Comparison of ENCODE assay signal across 16 mouse cellular contexts in genomic region chr11:60828903-60829302, GRCm38 (mm10). TPM values are rescaled to one million over a fixed set of nuclear protein-coding genes. Genes with fewer than 3 reads are reported as not detected.
DNase-seq lines count a peak whose midpoint lies in the region; ATAC-seq and TF ChIP-seq lines count a peak whose summit lies in the region.
"Had no signal": no experiment of that assay in that cellular context is flagged by ENCODE, and none has a peak within 500 bp of the region (broad histone marks: within the 10 kb centered on the region; RNA-seq: fewer than 3 reads in every experiment).

No protein-coding gene starts in this region.

- ATAC-seq in hindbrain, postnatal 0 days, result no peak
- no peak for ATAC-seq in hindbrain, embryonic 14.5 days (ENCODE audit: low FRiP score)
- ATAC-seq: CD4-positive, CD25-positive, alpha-beta regulatory T cell, adult 4 months; forebrain, embryonic 13.5 days; midbrain, embryonic 15.5 days had no signal

- no peak overlapping the region for H3K4me2 ChIP-seq in hindbrain, postnatal 0 days (ENCODE audit: low read depth, low read length)
- H3K4me2 ChIP-seq in hindbrain, embryonic 14.5 days (replicated peaks), result no peak overlapping the region
- peak overlapping the region; percentile 24 for H3K4me2 ChIP-seq in myocyte (ENCODE audit: low read depth)
- H3K4me2 ChIP-seq: forebrain, embryonic 13.5 days; midbrain, embryonic 15.5 days; stomach, embryonic 15.5 days had no signal

- no peaks in the 10 kb centered on the region for H3K27me3 ChIP-seq in hindbrain, postnatal 0 days (ENCODE audit: insufficient read depth, low read length)
- H3K27me3 ChIP-seq in hindbrain, embryonic 14.5 days (ENCODE audit: control insufficient read depth, insufficient read depth, low read length), result no peaks in the 10 kb centered on the region
- H3K27me3 ChIP-seq in MEL (ENCODE audit: control insufficient read depth in 1 of 2, insufficient read depth in 2 of 2, low read length in 2 of 2) (no peaks in the 10 kb centered on the region), myocyte (ENCODE audit: control insufficient read depth, insufficient read depth, insufficient read length) (no peaks in the 10 kb centered on the region)
- H3K27me3 ChIP-seq: forebrain, embryonic 13.5 days; midbrain, embryonic 15.5 days; stomach, embryonic 15.5 days had no signal

- H3K4me1 ChIP-seq in hindbrain, postnatal 0 days (ENCODE audit: insufficient read depth, low read length), result peaks cover 9% of the 10 kb centered on the region
- peaks cover 5% of the 10 kb centered on the region; the same call in 1 of the 2 replicates for H3K4me1 ChIP-seq in hindbrain, embryonic 14.5 days (replicated peaks; ENCODE audit: control insufficient read depth, insufficient read depth, low read length)
- no peaks in the 10 kb centered on the region; the same call in 1 of the 2 replicates for H3K4me1 ChIP-seq in lung, adult 2 months (ENCODE audit: control insufficient read depth, insufficient read depth, low read length)
- peaks cover 4 to 18% of the 10 kb centered on the region in 2 experiments; a peak in 3 of 4 replicates for H3K4me1 ChIP-seq in MEL (ENCODE audit: control insufficient read depth in 1 of 2, insufficient read depth in 2 of 2, low read length in 2 of 2)

- peaks cover 16% of the 10 kb centered on the region for H3K79me2 ChIP-seq in MEL (ENCODE audit: control insufficient read depth, insufficient read depth, low read length, poor library complexity)
- peaks cover 12% of the 10 kb centered on the region for H3K79me2 ChIP-seq in myocyte (ENCODE audit: control insufficient read depth, insufficient read depth)

- H3ac ChIP-seq in myocyte (ENCODE audit: control insufficient read depth, insufficient read length), result no peak overlapping the region

- TF ChIP-seq EP300 in MEL (IDR thresholded peaks at IDR 0.05; ENCODE audit: low read depth in 1 of 2, low read length in 2 of 2), result no peak

- peak; percentile 52 for TF ChIP-seq CTCF in hindbrain, postnatal 0 days (IDR thresholded peaks at IDR 0.05; ENCODE audit: low read depth)
- TF ChIP-seq CTCF in lung, adult 2 months (IDR thresholded peaks at IDR 0.05; ENCODE audit: insufficient read depth, low read length), result peak; percentile 18; the same call in 1 of the 2 replicates
- TF ChIP-seq CTCF in MEL (IDR thresholded peaks at IDR 0.05 in 2 of 3, conservative IDR thresholded peaks at IDR 0.05 in 1 of 3; ENCODE audit: control insufficient read depth in 1 of 3, insufficient read depth in 1 of 3, low read depth in 2 of 3, low read length in 3 of 3, poor library complexity in 1 of 3, severe bottlenecking in 1 of 3), result peak in 1 of 3 experiments; percentile 42; a peak in 2 of 6 replicates

- no peaks in the 10 kb centered on the region for H3K36me3 ChIP-seq in hindbrain, postnatal 0 days (ENCODE audit: insufficient read depth, low read length)
- H3K36me3 ChIP-seq in hindbrain, embryonic 14.5 days (replicated peaks; ENCODE audit: control insufficient read depth, insufficient read depth), result no peaks in the 10 kb centered on the region
- peaks cover 0 to 14% of the 10 kb centered on the region in 2 experiments; a peak in 2 of 4 replicates for H3K36me3 ChIP-seq in MEL (ENCODE audit: control insufficient read depth in 1 of 2, insufficient read depth in 2 of 2, low read length in 2 of 2)
- H3K36me3 ChIP-seq in myocyte (ENCODE audit: control insufficient read depth, insufficient read depth), result no peaks in the 10 kb centered on the region
- H3K36me3 ChIP-seq: midbrain, embryonic 15.5 days; stomach, embryonic 15.5 days had no signal

- WGBS in hindbrain, postnatal 0 days, result 33% methylated on average over 2 of the region's 2 CpGs
- WGBS in hindbrain, embryonic 14.5 days, result 47% methylated on average over 2 of the region's 2 CpGs
- 18% methylated on average over 2 of the region's 2 CpGs for WGBS in lung, adult 2 months

- H3K9ac ChIP-seq in hindbrain, postnatal 0 days (replicated peaks; ENCODE audit: low read length), result no peak overlapping the region
- no peak overlapping the region for H3K9ac ChIP-seq in hindbrain, embryonic 14.5 days
- H3K9ac ChIP-seq in MEL (ENCODE audit: control insufficient read depth, low read depth, low read length, poor library complexity, severe bottlenecking), result no peak overlapping the region
- H3K9ac ChIP-seq: forebrain, embryonic 13.5 days; midbrain, embryonic 15.5 days; stomach, embryonic 15.5 days had no signal

- no peak overlapping the region for H3K4me3 ChIP-seq in hindbrain, postnatal 0 days (ENCODE audit: low read length)
- H3K4me3 ChIP-seq in hindbrain, embryonic 14.5 days (replicated peaks; ENCODE audit: low read length), result no peak overlapping the region
- H3K4me3 ChIP-seq in lung, adult 2 months (replicated peaks; ENCODE audit: extremely low read depth, low read depth, low read length), result no peak overlapping the region
- H3K4me3 ChIP-seq in MEL (ENCODE audit: control insufficient read depth in 1 of 2, insufficient read depth in 1 of 2, low read depth in 2 of 2, low read length in 2 of 2) (no peak overlapping the region), myocyte (no peak overlapping the region)
- H3K4me3 ChIP-seq: forebrain, embryonic 13.5 days; midbrain, embryonic 15.5 days; stomach, embryonic 15.5 days had no signal

- peak; percentile 45 for DNase-seq in hindbrain, postnatal 0 days (ENCODE audit: low spot score)
- DNase-seq in hindbrain, embryonic 14.5 days (ENCODE audit: low spot score), result no peak
- DNase-seq in lung, adult 2 months, result no peak
- no peak for DNase-seq in lung, postnatal 14 days
- DNase-seq in MEL (ENCODE audit: low read depth, low spot score), result peak; percentile 38
- DNase-seq in c-Kit-positive CD71-positive TER-119-positive erythroid progenitor cells, embryonic 14.5 days (ENCODE audit: low spot score), result no peak
- no peak for DNase-seq in urinary bladder, postnatal 14 days (ENCODE audit: low spot score)
- DNase-seq: adrenal gland, postnatal 36 days; cerebellum, adult 11 months; gastrocnemius, postnatal 36 days; thymus, postnatal 36 days had no signal

- H3K9me3 ChIP-seq in hindbrain, postnatal 0 days (ENCODE audit: low read length), result no peaks in the 10 kb centered on the region
- no peaks in the 10 kb centered on the region for H3K9me3 ChIP-seq in hindbrain, embryonic 14.5 days (ENCODE audit: control insufficient read depth, low read length)
- H3K9me3 ChIP-seq in MEL (replicated peaks; ENCODE audit: insufficient read depth, low read length), result no peaks in the 10 kb centered on the region
- H3K9me3 ChIP-seq: forebrain, embryonic 13.5 days; midbrain, embryonic 15.5 days; stomach, embryonic 15.5 days had no signal

- peak; percentile 44 for TF ChIP-seq RAD21 in MEL (IDR thresholded peaks at IDR 0.05; ENCODE audit: low read depth, low read length)

- no peak for TF ChIP-seq POLR2A in lung, adult 2 months (IDR thresholded peaks at IDR 0.05; ENCODE audit: borderline replicate concordance, extremely low read depth, low read depth, low read length)
- TF ChIP-seq POLR2A in MEL (IDR thresholded peaks at IDR 0.05; ENCODE audit: control insufficient read depth in 1 of 2, insufficient read depth in 1 of 2, low read depth in 1 of 2, low read length in 2 of 2, poor library complexity in 1 of 2) (no peak), myocyte (IDR thresholded peaks at IDR 0.05; ENCODE audit: insufficient read length, low read depth) (no peak)

- no peak overlapping the region for H3K27ac ChIP-seq in hindbrain, postnatal 0 days
- no peak overlapping the region for H3K27ac ChIP-seq in hindbrain, embryonic 14.5 days
- H3K27ac ChIP-seq in MEL (ENCODE audit: control insufficient read depth, low read depth, low read length), result no peak overlapping the region
- H3K27ac ChIP-seq: forebrain, embryonic 13.5 days; midbrain, embryonic 15.5 days; stomach, embryonic 15.5 days had no signal

RNA-seq across cellular contexts. Expression of gene Dhrs7b, which starts 1.5 kb away (rescaled TPM):
- 29.8 and 30.7 TPM in 2 replicates for total RNA-seq in hindbrain, postnatal 0 days (2014; rRNA removed)
- 38.2 and 38.5 TPM in 2 replicates for polyA plus RNA-seq in hindbrain, postnatal 0 days (2015; fragmentation: Nextera tagmentation; extraction: Ambion mirVana)
- polyA plus RNA-seq in hindbrain, embryonic 14.5 days (2014; fragmentation: Nextera tagmentation; extraction: Ambion mirVana), result 34.3 and 34.6 TPM in 2 replicates
- polyA plus RNA-seq in lung, adult 2 months (2012; rRNA removed), result 10.8 and 14.3 TPM in 2 replicates
- total RNA-seq in MEL (2012; rRNA removed), result 67.8 and 81.5 TPM in 2 replicates
- polyA plus RNA-seq in MEL (2012; ENCODE audit: insufficient read depth in 1 of 2, insufficient read length in 2 of 2, low read depth in 1 of 2, low replicate concordance in 2 of 2, missing spikeins in 1 of 2), result 10 to 100 TPM; 49.5 to 94.7 TPM
- 51.2 TPM for polyA plus RNA-seq in myocyte (2012; fragmentation: generic; extraction: Trizol)

RNA-seq across cellular contexts. Expression of gene Shmt1, which starts 17.4 kb away (rescaled TPM):
- total RNA-seq in hindbrain, postnatal 0 days (2014; rRNA removed), result 11.9 and 14.4 TPM in 2 replicates
- 7.8 and 10.9 TPM in 2 replicates for polyA plus RNA-seq in hindbrain, postnatal 0 days (2015; fragmentation: Nextera tagmentation; extraction: Ambion mirVana)
- polyA plus RNA-seq in hindbrain, embryonic 14.5 days (2014; fragmentation: Nextera tagmentation; extraction: Ambion mirVana), result 6.4 and 8.7 TPM in 2 replicates
- 8.1 and 10.6 TPM in 2 replicates for polyA plus RNA-seq in lung, adult 2 months (2012; rRNA removed)
- total RNA-seq in MEL (2012; rRNA removed), result 63.3 and 71.4 TPM in 2 replicates
- polyA plus RNA-seq in MEL (2012; ENCODE audit: insufficient read depth in 1 of 2, insufficient read length in 2 of 2, low read depth in 1 of 2, low replicate concordance in 2 of 2, missing spikeins in 1 of 2), result 10 to 100 TPM in 1 of 2 experiments, not detected in 1; 55.3 TPM
- polyA plus RNA-seq in myocyte (2012; fragmentation: generic; extraction: Trizol), result 6.6 TPM

RNA-seq across cellular contexts. Expression of gene Tmem11, which starts 50.2 kb away (rescaled TPM):
- 34.6 and 72.0 TPM in 2 replicates for total RNA-seq in hindbrain, postnatal 0 days (2014; rRNA removed)
- polyA plus RNA-seq in hindbrain, postnatal 0 days (2015; fragmentation: Nextera tagmentation; extraction: Ambion mirVana), result 52.1 and 57.1 TPM in 2 replicates
- polyA plus RNA-seq in hindbrain, embryonic 14.5 days (2014; fragmentation: Nextera tagmentation; extraction: Ambion mirVana), result 52.4 and 57.7 TPM in 2 replicates
- polyA plus RNA-seq in lung, adult 2 months (2012; rRNA removed), result 46.6 and 63.4 TPM in 2 replicates
- total RNA-seq in MEL (2012; rRNA removed), result 90.7 and 125 TPM in 2 replicates
- polyA plus RNA-seq in MEL (2012; ENCODE audit: insufficient read depth in 1 of 2, insufficient read length in 2 of 2, low read depth in 1 of 2, low replicate concordance in 2 of 2, missing spikeins in 1 of 2) (100 to 1,000 TPM in 1 of 2 experiments, not detected in 1; 117 TPM), myocyte (2012; fragmentation: generic; extraction: Trizol) (68.7 TPM)

RNA-seq across cellular contexts. Expression of gene Smcr8, which starts 51.6 kb away (rescaled TPM):
- total RNA-seq in hindbrain, postnatal 0 days (2014; rRNA removed), result 14.6 and 15.2 TPM in 2 replicates
- polyA plus RNA-seq in hindbrain, postnatal 0 days (2015; fragmentation: Nextera tagmentation; extraction: Ambion mirVana), result 3.1 TPM in 2 replicates
- 8.3 and 8.9 TPM in 2 replicates for polyA plus RNA-seq in hindbrain, embryonic 14.5 days (2014; fragmentation: Nextera tagmentation; extraction: Ambion mirVana)
- 9.4 and 11.5 TPM in 2 replicates for polyA plus RNA-seq in lung, adult 2 months (2012; rRNA removed)
- total RNA-seq in MEL (2012; rRNA removed), result 17.0 and 20.0 TPM in 2 replicates
- polyA plus RNA-seq in MEL (2012; ENCODE audit: insufficient read depth in 1 of 2, insufficient read length in 2 of 2, low read depth in 1 of 2, low replicate concordance in 2 of 2, missing spikeins in 1 of 2) (10 to 100 TPM in 1 of 2 experiments, not detected in 1; 20.5 TPM), myocyte (2012; fragmentation: generic; extraction: Trizol) (9.2 TPM)

RNA-seq across cellular contexts. Expression of gene Top3a, which starts 51.7 kb away (rescaled TPM):
- total RNA-seq in hindbrain, postnatal 0 days (2014; rRNA removed), result 10.5 and 11.0 TPM in 2 replicates
- 3.9 and 4.6 TPM in 2 replicates for polyA plus RNA-seq in hindbrain, postnatal 0 days (2015; fragmentation: Nextera tagmentation; extraction: Ambion mirVana)
- polyA plus RNA-seq in hindbrain, embryonic 14.5 days (2014; fragmentation: Nextera tagmentation; extraction: Ambion mirVana), result 7.2 and 8.0 TPM in 2 replicates
- polyA plus RNA-seq in lung, adult 2 months (2012; rRNA removed), result 6.1 and 6.9 TPM in 2 replicates
- total RNA-seq in MEL (2012; rRNA removed), result 17.7 and 19.3 TPM in 2 replicates
- polyA plus RNA-seq in MEL (2012; ENCODE audit: insufficient read depth in 1 of 2, insufficient read length in 2 of 2, low read depth in 1 of 2, low replicate concordance in 2 of 2, missing spikeins in 1 of 2) (10 to 100 TPM in 1 of 2 experiments, not detected in 1; 18.4 TPM), myocyte (2012; fragmentation: generic; extraction: Trizol) (5.7 TPM)

Comparison
In these comparisons a context has a peak if more than half of its experiments do, and no peak if none do; other contexts are left out.
1. DNase-seq: peak in hindbrain, postnatal 0 days (single experiment) and MEL (single experiment); none in hindbrain, embryonic 14.5 days (single experiment), lung, adult 2 months (single experiment), lung, postnatal 14 days (single experiment), c-Kit-positive CD71-positive TER-119-positive erythroid progenitor cells, embryonic 14.5 days (single experiment) and urinary bladder, postnatal 14 days (single experiment).